Mouse (Mus musculus): ENCODE measurements around the gene Lrriq4. TPM values are rescaled to one million over a fixed set of nuclear protein-coding genes. Genes with fewer than 3 reads are reported as not detected.

Gene Lrriq4
- 0.04 TPM in 1 of 2 replicates, not detected in the other for polyA plus RNA-seq (2012; rRNA removed)

DNA sequence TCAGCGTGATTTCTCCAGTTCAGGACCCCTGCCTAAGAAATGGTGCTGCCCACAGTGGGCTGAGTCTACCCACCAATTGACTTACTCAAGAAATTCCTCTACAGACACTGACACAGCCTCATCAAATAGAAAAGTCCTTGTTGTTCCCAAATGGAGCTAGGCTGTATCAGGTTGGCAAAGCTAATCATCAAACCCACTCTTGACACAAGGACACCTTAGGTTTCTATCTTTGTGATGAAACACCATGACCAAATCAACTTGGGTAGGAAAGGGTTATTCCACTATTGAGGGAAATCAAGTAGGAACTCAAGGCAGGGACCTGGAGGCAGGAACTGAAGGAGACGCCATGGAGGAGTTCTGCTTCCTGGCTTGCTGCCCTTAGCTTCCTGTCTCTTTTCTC, at the start of gene Lrriq4:
Lrriq4 (plus strand) TSS at position 301 of the 400 bp plus-strand sequence.

DNA sequence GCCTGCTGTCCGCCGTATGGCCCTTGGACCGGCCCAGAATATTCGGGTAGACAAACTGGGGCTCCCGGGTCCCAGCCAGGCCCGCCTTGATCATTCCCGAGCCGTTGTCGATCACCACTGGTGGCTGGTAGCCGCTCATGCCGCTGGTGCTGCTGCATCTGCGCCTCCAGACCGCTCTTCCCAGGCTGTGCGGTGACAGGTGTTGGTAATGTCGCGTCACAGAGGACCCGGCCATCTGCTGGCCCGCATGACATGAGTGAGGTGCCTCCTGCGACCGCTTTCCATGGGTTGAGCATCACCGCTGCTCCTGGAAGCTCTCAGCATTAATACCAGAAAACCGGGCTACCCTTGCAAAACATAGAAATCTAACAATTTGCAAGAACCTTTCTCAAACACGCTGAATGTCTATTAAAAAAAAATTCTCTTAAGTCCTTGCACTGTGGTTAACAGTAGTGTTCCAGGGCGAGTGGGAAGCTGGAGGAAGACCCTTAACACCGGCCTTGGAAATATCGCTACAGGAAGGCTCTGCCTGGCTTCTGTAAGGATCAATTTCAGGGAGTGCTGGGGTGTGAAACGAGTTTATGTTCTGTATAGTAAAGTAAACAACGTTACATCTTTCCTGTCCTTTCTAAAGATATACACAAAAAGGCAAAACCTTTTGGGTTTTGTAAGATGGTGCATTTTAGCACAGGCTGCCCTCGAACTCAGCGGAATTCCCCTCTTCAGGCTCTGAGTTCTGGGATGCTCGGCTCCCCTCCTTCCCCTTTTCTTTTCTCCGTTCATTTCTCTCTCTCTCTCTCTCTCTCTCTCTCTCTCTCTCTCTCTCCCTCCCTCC, 44.4 kb upstream of the Lrriq4 start, which contains the start of gene Actrt3:
Actrt3 (minus strand) TSS at position 229 of the 835 bp plus-strand sequence.

DNA sequence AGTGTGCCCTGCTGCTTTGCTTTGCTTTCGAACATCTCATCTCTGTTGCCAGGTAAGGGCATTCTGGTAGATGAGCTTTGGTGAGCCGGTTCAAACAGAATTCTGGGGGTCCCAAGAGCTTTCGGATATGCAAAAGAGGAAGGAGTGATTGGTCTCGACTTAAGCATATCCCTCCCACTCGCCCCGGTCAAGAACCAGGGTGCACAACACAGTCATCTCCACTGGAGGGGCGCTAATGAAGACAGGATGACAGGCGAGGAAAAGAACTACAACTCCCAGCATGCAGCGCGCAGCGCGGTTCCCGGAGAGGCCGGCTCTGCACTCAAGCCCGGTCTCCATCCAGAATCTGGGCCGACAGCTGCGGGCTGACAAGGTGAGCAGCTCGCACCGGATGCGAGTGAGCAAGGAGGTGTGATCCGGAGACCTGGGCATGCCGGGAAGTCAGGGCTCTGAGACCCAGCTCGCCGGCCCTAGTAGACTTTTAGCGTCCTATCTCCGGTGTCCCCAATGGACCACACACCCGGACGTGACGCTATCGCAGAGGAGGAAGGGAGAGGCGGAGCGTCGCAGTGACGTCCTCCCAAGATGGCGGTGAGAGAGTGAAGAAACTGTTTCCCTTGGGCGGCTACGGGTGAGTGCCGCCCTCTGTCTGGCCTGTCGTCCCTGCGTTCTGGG, 42.1 kb upstream of the Lrriq4 start, which contains the start of gene Mynn:
Mynn (plus strand) TSS at position 1 of the 675 bp plus-strand sequence.

DNA sequence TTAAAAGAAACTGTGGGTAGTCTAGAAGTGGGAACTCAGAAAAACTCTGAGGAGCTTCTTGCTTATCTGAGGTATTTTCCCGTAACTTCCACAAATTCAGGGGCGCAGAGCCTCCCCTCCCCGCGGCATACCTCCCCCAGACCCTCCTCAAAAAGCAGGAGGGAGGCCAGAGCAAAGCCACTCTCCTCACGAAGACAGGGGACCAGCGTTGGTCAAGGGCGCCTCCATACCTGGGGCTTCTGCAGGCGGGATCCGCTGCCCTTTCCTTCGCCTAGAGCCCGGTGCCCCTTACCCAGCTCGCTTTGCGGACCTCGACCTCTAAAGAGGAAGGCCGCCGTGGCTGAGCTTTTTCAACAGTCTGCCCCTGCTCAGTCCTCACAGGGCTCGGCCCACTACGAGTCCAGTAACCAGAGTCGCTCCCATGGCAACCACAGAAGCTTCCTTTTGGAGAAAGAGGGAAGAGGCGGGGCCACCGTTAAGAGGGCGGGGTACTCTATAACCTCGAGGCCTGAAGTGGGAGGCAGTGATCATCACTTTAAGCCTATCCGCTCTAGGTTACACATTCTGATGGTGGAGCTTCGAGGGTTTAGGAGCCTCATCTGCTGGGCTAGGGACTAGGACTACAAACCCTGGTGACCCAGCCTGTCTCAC, 3.3 kb downstream of the Lrriq4 start, which contains the start of gene Lrrc34:
Lrrc34 (minus strand) TSS at position 430 of the 651 bp plus-strand sequence.

DNA sequence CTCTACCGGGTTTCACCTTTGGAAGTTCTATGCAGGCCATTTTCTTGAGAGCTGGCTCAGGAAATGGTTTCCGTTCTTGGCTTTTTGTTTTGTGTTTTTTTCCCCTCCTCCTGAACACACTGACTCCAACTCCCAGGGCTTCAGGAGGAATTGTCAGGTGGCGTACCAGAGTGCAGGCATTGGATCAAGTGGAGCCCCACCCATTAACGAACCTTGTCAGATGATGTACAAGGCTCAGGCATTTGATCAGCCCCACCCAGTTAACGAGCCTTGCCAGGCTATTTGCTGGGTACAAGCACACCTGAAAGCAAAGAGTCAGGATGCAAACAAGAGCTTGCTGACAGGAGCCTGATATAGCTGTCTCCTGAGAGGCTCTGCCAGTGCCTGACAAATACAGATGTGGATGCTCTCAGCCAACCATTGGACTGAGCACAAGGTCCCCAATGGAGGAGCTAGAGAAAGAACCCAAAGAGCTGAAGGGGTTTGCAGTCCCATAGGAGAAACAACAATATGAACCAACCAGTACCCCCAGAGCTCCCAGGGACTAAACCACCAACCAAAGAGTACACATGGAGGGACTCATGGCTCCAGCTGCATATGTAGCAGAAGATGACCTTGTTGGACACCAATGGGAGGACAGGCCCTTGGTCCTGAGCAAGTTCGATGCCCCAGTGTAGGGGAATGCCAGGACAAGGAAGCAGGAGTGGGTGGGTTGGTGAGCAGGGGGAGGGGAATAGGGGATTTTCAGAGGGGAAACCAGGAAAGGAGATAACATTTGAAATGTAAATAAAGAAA, 55.6 kb downstream of the Lrriq4 start, which contains the start of gene Lrrc31:
Lrrc31 (minus strand) TSS at position 133 of the 795 bp plus-strand sequence.

Other genes with a start within 250 kb of the Lrriq4 start
- gene Mecom, start 96.5 kb upstream of the Lrriq4 start, polyA plus RNA-seq (2012; rRNA removed) = 3.1 and 3.3 TPM in 2 replicates
- 0.34 and 0.45 TPM in 2 replicates for gene Actrt3, start 44.6 kb upstream of the Lrriq4 start, polyA plus RNA-seq (2012; rRNA removed)
- gene Mynn, start 42.4 kb upstream of the Lrriq4 start, polyA plus RNA-seq (2012; rRNA removed) = 17.5 and 17.8 TPM in 2 replicates
- 0.34 and 0.68 TPM in 2 replicates for gene Lrrc34, start 3.4 kb downstream of the Lrriq4 start, polyA plus RNA-seq (2012; rRNA removed)
- gene Lrrc31, start 55.3 kb downstream of the Lrriq4 start, polyA plus RNA-seq (2012; rRNA removed) = 0.12 TPM in 1 of 2 replicates, not detected in the other
- gene Samd7, start 101.8 kb downstream of the Lrriq4 start, polyA plus RNA-seq (2012; rRNA removed) = 0.27 TPM in 2 replicates
- gene Sec62, start 148.4 kb downstream of the Lrriq4 start, polyA plus RNA-seq (2012; rRNA removed) = 58.7 and 63.7 TPM in 2 replicates
- 0.96 and 1.3 TPM in 2 replicates for gene Gpr160, start 211.4 kb downstream of the Lrriq4 start, polyA plus RNA-seq (2012; rRNA removed)

Data from central nervous system, embryonic 18 days (tissue).